In the genomic region with DNA sequence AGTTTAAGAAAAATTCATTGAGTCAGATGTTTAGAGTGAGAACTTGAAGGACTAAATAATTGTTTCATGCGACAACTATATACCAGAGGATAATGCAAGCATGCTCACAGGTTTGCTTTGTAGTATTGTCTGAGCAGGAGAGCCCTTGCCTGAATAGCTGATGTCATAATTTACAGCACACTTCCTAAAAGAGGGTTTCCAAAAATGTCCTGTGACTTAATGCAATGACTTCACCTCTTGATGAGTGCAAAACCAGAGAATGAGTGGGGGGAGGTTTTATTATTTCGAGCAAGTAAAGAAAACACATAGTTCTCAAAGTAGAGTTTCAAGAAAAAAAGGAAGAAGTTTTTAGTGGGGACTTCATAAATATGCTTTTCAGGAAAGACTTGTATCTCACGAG, we compare ENCODE assay signal across 32 mouse cellular contexts.
"Had no signal": no experiment of that assay in that cellular context is flagged by ENCODE, and none has a peak within 500 bp of the region (broad histone marks: within the 10 kb centered on the region; RNA-seq: fewer than 3 reads in every experiment).

No protein-coding gene starts in this region.

- H3K36me3 ChIP-seq: heart, embryonic 10.5 days; heart, embryonic 12.5 days; heart, embryonic 13.5 days; heart, embryonic 15.5 days; hindbrain, embryonic 10.5 days; hindbrain, embryonic 12.5 days; hindbrain, embryonic 13.5 days; hindbrain, embryonic 15.5 days; intestine, embryonic 15.5 days; kidney, embryonic 15.5 days had no signal

- H3K4me1 ChIP-seq: heart, embryonic 10.5 days; heart, embryonic 12.5 days; heart, embryonic 15.5 days; hindbrain, embryonic 10.5 days; hindbrain, embryonic 12.5 days; hindbrain, embryonic 13.5 days; hindbrain, embryonic 15.5 days; intestine, embryonic 15.5 days; kidney, embryonic 15.5 days had no signal

- H3K4me2 ChIP-seq: heart, embryonic 11.5 days; heart, embryonic 12.5 days; heart, embryonic 13.5 days; heart, embryonic 15.5 days; hindbrain, embryonic 12.5 days; hindbrain, embryonic 13.5 days; hindbrain, embryonic 14.5 days; hindbrain, embryonic 15.5 days; intestine, embryonic 15.5 days; kidney, embryonic 15.5 days had no signal

- H3K27me3 ChIP-seq: heart, embryonic 12.5 days; heart, embryonic 13.5 days; heart, embryonic 15.5 days; hindbrain, embryonic 12.5 days; hindbrain, embryonic 13.5 days; hindbrain, embryonic 15.5 days; intestine, embryonic 15.5 days; kidney, embryonic 15.5 days had no signal

- H3K9ac ChIP-seq: heart, embryonic 12.5 days; heart, embryonic 13.5 days; heart, embryonic 15.5 days; hindbrain, embryonic 12.5 days; hindbrain, embryonic 13.5 days; hindbrain, embryonic 14.5 days; hindbrain, embryonic 15.5 days; intestine, embryonic 15.5 days; kidney, embryonic 15.5 days had no signal

- H3K27ac ChIP-seq: heart, embryonic 10.5 days; heart, embryonic 13.5 days; heart, embryonic 15.5 days; hindbrain, embryonic 10.5 days; hindbrain, embryonic 12.5 days; hindbrain, embryonic 13.5 days; hindbrain, embryonic 14.5 days; hindbrain, embryonic 15.5 days; hindbrain, postnatal 0 days; intestine, embryonic 15.5 days; kidney, embryonic 15.5 days; kidney, postnatal 0 days; layer of hippocampus, adult 2 months; left cerebral cortex, adult 2 months had no signal

- DNase-seq: heart, postnatal 10 days; heart, postnatal 14 days; heart, postnatal 36 days; heart, postnatal 4 days; kidney, adult 11 months; kidney, adult 18-20 months; kidney, adult 2 months; kidney, adult 8-10 months; kidney, adult 9 months; kidney, postnatal 10 days; kidney, postnatal 14 days; kidney, postnatal 25 days; kidney, postnatal 36 days; kidney, postnatal 4 days; layer of hippocampus, adult 9-11 months; layer of hippocampus, postnatal 36 days had no signal

- H3K4me3 ChIP-seq: heart, embryonic 10.5 days; heart, embryonic 12.5 days; heart, embryonic 13.5 days; heart, embryonic 15.5 days; hindbrain, embryonic 10.5 days; hindbrain, embryonic 12.5 days; hindbrain, embryonic 13.5 days; hindbrain, embryonic 15.5 days; intestine, embryonic 15.5 days; kidney, embryonic 15.5 days; layer of hippocampus, adult 2 months; left cerebral cortex, adult 2 months had no signal

- H3K9me3 ChIP-seq: heart, embryonic 10.5 days; heart, embryonic 12.5 days; heart, embryonic 13.5 days; heart, embryonic 15.5 days; hindbrain, embryonic 10.5 days; hindbrain, embryonic 12.5 days; hindbrain, embryonic 13.5 days; hindbrain, embryonic 15.5 days; intestine, embryonic 15.5 days; kidney, embryonic 15.5 days had no signal
